Mouse (Mus musculus) heart, embryonic 14.5 days (tissue): ENCODE measurements around the gene Rcbtb2. TPM values are rescaled to one million over a fixed set of nuclear protein-coding genes. Genes with fewer than 3 reads are reported as not detected.
A peak's percentile ranks its signal among the peaks of the same experiment; 100 is the strongest.

ENCODE experiments used
- ATAC-seq: fragments of 200-750 bp; cut with Nextera tagmentation; 2 replicates; pipeline ENCODE4 v1.8.0; 2017; ENCODE audit warnings: low read depth, moderate TSS enrichment; ENCODE audit not compliant: insufficient number of reproducible peaks, insufficient read depth, low FRiP score
- H3K27ac ChIP-seq, 2 experiments: fragments of 200-500 bp in 1 of 2; fragments of 300-500 bp in 1 of 2; sonication (generic) in 1 of 2; replicated peaks in 1 of 2; 2 replicates each; pipeline ENCODE4 v1.5.1; 2012 to 2014; ENCODE audit warnings: low read depth in 2 of 2, low read length in 2 of 2, control low read depth in 1 of 2, mild to moderate bottlenecking in 1 of 2, mixed read lengths in 1 of 2; ENCODE audit not compliant: control insufficient read depth in 1 of 2, insufficient read depth in 1 of 2
- H3K27me3 ChIP-seq: fragments of 300-500 bp; sonication (generic); 2 replicates; pipeline ENCODE4 v1.6.1; 2014; ENCODE audit warnings: mild to moderate bottlenecking, low read length, control low read depth; ENCODE audit not compliant: control insufficient read depth, insufficient read depth
- H3K36me3 ChIP-seq: fragments of 300-500 bp; sonication (generic); 2 replicates; pipeline ENCODE4 v1.6.1; 2014; ENCODE audit warnings: mild to moderate bottlenecking, control low read depth, low read length, mixed read lengths; ENCODE audit not compliant: control insufficient read depth, insufficient read depth
- H3K4me1 ChIP-seq, 2 experiments: fragments of 200-500 bp in 1 of 2; fragments of 300-500 bp in 1 of 2; sonication (generic) in 1 of 2; 2 replicates each; pipeline ENCODE4 v1.6.1; 2012 to 2014; ENCODE audit warnings: low read length in 2 of 2, control low read depth in 1 of 2, mixed read lengths in 1 of 2; ENCODE audit not compliant: control insufficient read depth in 2 of 2, insufficient read depth in 2 of 2
- H3K4me2 ChIP-seq: fragments of 300-500 bp; sonication (generic); 2 replicates; pipeline ENCODE4 v1.6.1; 2014; ENCODE audit warnings: mild to moderate bottlenecking, low read length
- H3K4me3 ChIP-seq, 2 experiments: fragments of 200-500 bp in 1 of 2; fragments of 300-500 bp in 1 of 2; sonication (generic) in 1 of 2; 2 replicates each; pipeline ENCODE4 v1.5.1; 2012 to 2014; ENCODE audit warnings: low read length in 2 of 2, mild to moderate bottlenecking in 2 of 2, control low read depth in 1 of 2, low read depth in 1 of 2, moderate library complexity in 1 of 2; ENCODE audit not compliant: control insufficient read depth in 1 of 2, insufficient read depth in 1 of 2
- H3K9ac ChIP-seq: fragments of 300-500 bp; sonication (generic); 2 replicates; pipeline ENCODE4 v1.6.1; 2014; ENCODE audit warnings: mild to moderate bottlenecking, low read length
- H3K9me3 ChIP-seq: fragments of 300-500 bp; sonication (generic); 2 replicates; pipeline ENCODE4 v1.6.1; 2016; ENCODE audit warnings: low read length, control low read depth; ENCODE audit not compliant: control insufficient read depth
- WGBS: fragments of 180-500 bp; shearing (Covaris S2); extraction: QIAGEN DNeasy Blood & Tissue Kit; methylation state at CpG from one replicate; pipeline ENCODE4 v1.1.7; 2014; 5-methylcytosine and 5-hydroxymethylcytosine counted together
- polyA plus RNA-seq: library from polyadenylated mRNA; unstranded; fragments of >200 nt; fragmentation: Nextera tagmentation; extraction: Ambion mirVana; gene quantifications from 2 replicates; pipeline ENCODE4 v1.2.1, GENCODE M21; 2014

Gene Rcbtb2
- polyA plus RNA-seq, 1 experiment from 2014 or later: 70.8 TPM

- H3K4me3 ChIP-seq: no peak overlapping the region
- peaks cover 5 to 21% of the 10 kb centered on the region in 2 experiments; a peak in 3 of 4 replicates for H3K4me1 ChIP-seq
- H3K27me3 ChIP-seq: no peaks in the 10 kb centered on the region
- H3K27ac ChIP-seq: no peak overlapping the region
- H3K9me3 ChIP-seq: no peaks in the 10 kb centered on the region
- H3K9ac ChIP-seq: no peak overlapping the region
- peak overlapping the region; percentile 87; the same call in 1 of the 2 replicates for H3K4me2 ChIP-seq
- 90% methylated on average over 3 of the region's 3 CpGs for WGBS
- H3K36me3 ChIP-seq: peaks cover 9% of the 10 kb centered on the region; the same call in 1 of the 2 replicates
- ATAC-seq: no peak
These were observed 19.0 kb downstream of the Rcbtb2 start for GRCm38 (mm10) chr14:73141800-73142199.

GRCm38 (mm10) chr14:73142421-73142895 is 19.6 kb downstream of the Rcbtb2 start:
- Histone ChIP-seq H3K4me2 (peak overlapping the region; percentile 87), H3K36me3 (peaks cover 9% of the 10 kb centered on the region; the same call in 1 of the 2 replicates), H3K4me3 (peak overlapping the region; percentile 74 to 82), H3K27ac (peak overlapping the region; percentile 96 to 98), H3K4me1 (peaks cover 5 to 21% of the 10 kb centered on the region in 2 experiments; a peak in 3 of 4 replicates), H3K27me3 (no peaks in the 10 kb centered on the region), H3K9ac (peak overlapping the region; percentile 97), H3K9me3 (no peaks in the 10 kb centered on the region)
- WGBS: 1% methylated on average over 11 of the region's 11 CpGs
- no peak for ATAC-seq

GRCm38 (mm10) chr14:73142896-73143709 is 20.3 kb downstream of the Rcbtb2 start:
- under 1% methylated on average over 82 of the region's 88 CpGs for WGBS
- ATAC-seq: peak; percentile 87

DNA sequence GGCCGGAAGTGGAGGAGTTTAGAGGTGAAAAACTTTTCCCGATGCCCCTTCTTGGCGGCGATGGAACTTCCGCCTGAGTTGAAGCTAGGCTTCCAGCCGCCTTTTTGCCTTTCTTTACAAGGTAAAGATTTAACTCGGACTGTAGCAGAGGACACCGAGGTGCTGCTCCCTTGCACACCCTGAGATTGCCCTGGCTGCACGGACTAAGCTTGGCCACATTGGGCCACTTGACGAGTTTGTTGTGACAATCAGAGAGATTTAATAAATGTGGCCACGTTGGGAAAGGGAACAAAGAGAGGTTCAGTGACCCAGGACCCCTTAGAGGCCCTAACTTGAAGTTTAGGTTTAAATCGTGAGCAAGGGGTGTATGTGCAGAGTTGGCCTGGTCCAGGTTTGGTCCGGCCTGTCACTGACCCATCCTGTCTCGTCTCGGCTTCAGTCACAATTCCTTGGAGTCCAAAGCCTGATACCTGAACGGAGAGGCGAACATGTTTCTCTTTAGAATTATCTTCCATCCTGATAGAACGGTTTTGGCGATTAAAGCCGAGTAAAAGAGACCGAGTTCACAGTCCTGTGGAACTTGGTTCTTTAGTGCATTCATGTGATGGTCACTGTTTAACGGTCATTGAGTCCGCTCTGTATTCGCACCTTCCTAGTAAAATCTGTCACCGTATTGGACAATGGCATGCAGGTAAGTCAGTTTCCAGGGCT is 21.0 kb downstream of the Rcbtb2 start:
- no peak for ATAC-seq
- peak overlapping the region; percentile 97 for H3K9ac ChIP-seq

More at GRCm38 (mm10) chr14:73142896-73143709, 20.3 kb downstream of the Rcbtb2 start:
- H3K4me1 ChIP-seq: peaks cover 5 to 21% of the 10 kb centered on the region in 2 experiments; a peak in 3 of 4 replicates
- peak overlapping the region; percentile 87 for H3K4me2 ChIP-seq
- peak overlapping the region; percentile 74 to 82 for H3K4me3 ChIP-seq
- H3K27ac ChIP-seq: peak overlapping the region; percentile 96 to 98
- H3K9me3 ChIP-seq: no peaks in the 10 kb centered on the region
- peaks cover 9% of the 10 kb centered on the region; the same call in 1 of the 2 replicates for H3K36me3 ChIP-seq
- H3K27me3 ChIP-seq: no peaks in the 10 kb centered on the region
- H3K9ac ChIP-seq: peak overlapping the region; percentile 97

GRCm38 (mm10) chr14:73145531-73145930 is 22.7 kb downstream of the Rcbtb2 start:
- H3K4me3 ChIP-seq: no peak overlapping the region
- no peak overlapping the region for H3K27ac ChIP-seq
- no peaks in the 10 kb centered on the region for H3K27me3 ChIP-seq
- peaks cover 5 to 21% of the 10 kb centered on the region in 2 experiments; a peak in 3 of 4 replicates for H3K4me1 ChIP-seq
- WGBS: 97% methylated on average over 4 of the region's 4 CpGs
- H3K9ac ChIP-seq: no peak overlapping the region
- no peak for ATAC-seq
- H3K9me3 ChIP-seq: no peaks in the 10 kb centered on the region
- no peak overlapping the region for H3K4me2 ChIP-seq
- peaks cover 9% of the 10 kb centered on the region; the same call in 1 of the 2 replicates for H3K36me3 ChIP-seq

More for the DNA sequence above, 21.0 kb downstream of the Rcbtb2 start:
- peaks cover 9% of the 10 kb centered on the region; the same call in 1 of the 2 replicates for H3K36me3 ChIP-seq
- peaks cover 5 to 21% of the 10 kb centered on the region in 2 experiments; a peak in 3 of 4 replicates for H3K4me1 ChIP-seq
- peak overlapping the region; percentile 87 for H3K4me2 ChIP-seq
- no peaks in the 10 kb centered on the region for H3K9me3 ChIP-seq
- peak overlapping the region; percentile 74 to 82 for H3K4me3 ChIP-seq
- H3K27me3 ChIP-seq: no peaks in the 10 kb centered on the region
- WGBS: 36% methylated on average over 25 of the region's 25 CpGs
- H3K27ac ChIP-seq: peak overlapping the region; percentile 96 to 98

- H3K9me3 ChIP-seq: no peaks in the 10 kb centered on the region
- H3K4me3 ChIP-seq: no peak overlapping the region
- H3K4me2 ChIP-seq: no peak overlapping the region
- 55% methylated on average over 3 of the region's 3 CpGs for WGBS
- no peak for ATAC-seq
- H3K4me1 ChIP-seq: peaks cover 5 to 21% of the 10 kb centered on the region in 2 experiments; a peak in 3 of 4 replicates
- H3K27ac ChIP-seq: no peak overlapping the region
- peaks cover 13% of the 10 kb centered on the region for H3K36me3 ChIP-seq
- no peak overlapping the region for H3K9ac ChIP-seq
- H3K27me3 ChIP-seq: no peaks in the 10 kb centered on the region
These were observed 23.9 kb downstream of the Rcbtb2 start for GRCm38 (mm10) chr14:73146721-73147120.

- 86% methylated on average over 3 of the region's 3 CpGs for WGBS
- no peak overlapping the region for H3K9ac ChIP-seq
- no peak for ATAC-seq
- H3K27me3 ChIP-seq: no peaks in the 10 kb centered on the region
- no peak overlapping the region for H3K4me3 ChIP-seq
- no peak overlapping the region for H3K27ac ChIP-seq
- H3K4me1 ChIP-seq: peaks cover 5 to 15% of the 10 kb centered on the region in 2 experiments; a peak in 3 of 4 replicates
- H3K36me3 ChIP-seq: peaks cover 25% of the 10 kb centered on the region
- H3K4me2 ChIP-seq: no peak overlapping the region
- H3K9me3 ChIP-seq: no peaks in the 10 kb centered on the region
These were observed 25.3 kb downstream of the Rcbtb2 start for GRCm38 (mm10) chr14:73148125-73148524.
